Comparison of ENCODE assay signal across 8 mouse cellular contexts in genomic region chr5:117414611-117415010, GRCm38 (mm10). TPM values are rescaled to one million over a fixed set of nuclear protein-coding genes. Genes with fewer than 3 reads are reported as not detected.
DNase-seq lines count a peak whose midpoint lies in the region; ATAC-seq lines count a peak whose summit lies in the region.

No protein-coding gene starts in this region.

- H3K9ac ChIP-seq in kidney, embryonic 16.5 days (replicated peaks; ENCODE audit: low read length), result no peak overlapping the region
- peak overlapping the region; percentile 74 for H3K9ac ChIP-seq in hindbrain, embryonic 11.5 days (ENCODE audit: low read depth, low read length)
- H3K9ac ChIP-seq in midbrain, embryonic 13.5 days (replicated peaks), result peak overlapping the region; percentile 84

- H3K27me3 ChIP-seq in kidney, embryonic 16.5 days (ENCODE audit: insufficient read depth, low read length), result peaks cover 46% of the 10 kb centered on the region
- peaks cover 3% of the 10 kb centered on the region for H3K27me3 ChIP-seq in hindbrain, embryonic 11.5 days (ENCODE audit: control insufficient read depth, insufficient read depth, low read length)
- H3K27me3 ChIP-seq in midbrain, embryonic 13.5 days, result no peaks in the 10 kb centered on the region; the same call in 1 of the 2 replicates

- H3K27ac ChIP-seq in kidney, embryonic 16.5 days (ENCODE audit: low read length), result no peak overlapping the region
- peak overlapping the region; percentile 96 for H3K27ac ChIP-seq in hindbrain, embryonic 11.5 days (ENCODE audit: low read depth, low read length)
- peak overlapping the region; percentile 99 for H3K27ac ChIP-seq in midbrain, embryonic 13.5 days

- no peaks in the 10 kb centered on the region for H3K36me3 ChIP-seq in kidney, embryonic 16.5 days (ENCODE audit: insufficient read depth, low read length)
- H3K36me3 ChIP-seq in hindbrain, embryonic 11.5 days (ENCODE audit: control insufficient read depth, insufficient read depth, low read length), result no peaks in the 10 kb centered on the region
- no peaks in the 10 kb centered on the region for H3K36me3 ChIP-seq in midbrain, embryonic 13.5 days

- H3K4me1 ChIP-seq in kidney, embryonic 16.5 days (ENCODE audit: insufficient read depth, low read length), result peaks cover 17% of the 10 kb centered on the region; the same call in 1 of the 2 replicates
- peaks cover 3% of the 10 kb centered on the region; the same call in 1 of the 2 replicates for H3K4me1 ChIP-seq in hindbrain, embryonic 11.5 days (replicated peaks; ENCODE audit: control insufficient read depth, insufficient read depth, low read length)
- peaks cover 26% of the 10 kb centered on the region for H3K4me1 ChIP-seq in midbrain, embryonic 13.5 days (replicated peaks)

- no peak; the same call in 1 of the 2 replicates for ATAC-seq in kidney, embryonic 16.5 days (ENCODE audit: low FRiP score, low TSS enrichment)
- peak; percentile 23; the same call in 1 of the 2 replicates for ATAC-seq in hindbrain, embryonic 11.5 days (ENCODE audit: low FRiP score)
- ATAC-seq in midbrain, embryonic 13.5 days, result peak; percentile 19; the same call in 1 of the 2 replicates
- ATAC-seq in erythroid progenitor cell, adult 5-6 weeks (replicated peaks; ENCODE audit: low FRiP score, poor library complexity, severe bottlenecking), result no peak
- no peak for ATAC-seq in megakaryocyte, adult 5-6 weeks (ENCODE audit: poor library complexity, severe bottlenecking)
- ATAC-seq in megakaryocyte progenitor cell, adult 5-6 weeks (replicated peaks; ENCODE audit: poor library complexity), result no peak

- peak overlapping the region; percentile 68 for H3K4me3 ChIP-seq in kidney, embryonic 16.5 days (ENCODE audit: low read length)
- H3K4me3 ChIP-seq in hindbrain, embryonic 11.5 days (ENCODE audit: low read depth, low read length), result peak overlapping the region; percentile 59
- H3K4me3 ChIP-seq in midbrain, embryonic 13.5 days (replicated peaks), result peak overlapping the region; percentile 71

- H3K9me3 ChIP-seq in kidney, embryonic 16.5 days (ENCODE audit: low read length), result no peaks in the 10 kb centered on the region
- H3K9me3 ChIP-seq in hindbrain, embryonic 11.5 days (ENCODE audit: control insufficient read depth, low read length), result no peaks in the 10 kb centered on the region
- no peaks in the 10 kb centered on the region for H3K9me3 ChIP-seq in midbrain, embryonic 13.5 days

- H3K4me2 ChIP-seq in kidney, embryonic 16.5 days (replicated peaks; ENCODE audit: low read depth, low read length), result peak overlapping the region; percentile 96
- peak overlapping the region; percentile 91 for H3K4me2 ChIP-seq in hindbrain, embryonic 11.5 days (replicated peaks; ENCODE audit: low read depth, low read length)
- H3K4me2 ChIP-seq in midbrain, embryonic 13.5 days (replicated peaks), result peak overlapping the region; percentile 71

- DNase-seq in kidney, adult 18-20 months, result no peak
- DNase-seq in cerebellum, adult 9-11 months, result peak; percentile 70
- DNase-seq in hindbrain, embryonic 11.5 days (ENCODE audit: low spot score), result peak; percentile 30

- WGBS in kidney, embryonic 16.5 days, result under 1% methylated on average over 10 of the region's 10 CpGs
- WGBS in hindbrain, embryonic 11.5 days, result 3% methylated on average over 10 of the region's 10 CpGs
- under 1% methylated on average over 10 of the region's 10 CpGs for WGBS in midbrain, embryonic 13.5 days

RNA-seq across cellular contexts. Expression of gene Ksr2, which starts 0.8 kb away (rescaled TPM):
- polyA plus RNA-seq in kidney, embryonic 16.5 days (2015; fragmentation: Nextera tagmentation; extraction: Ambion mirVana), result 0.37 and 0.78 TPM in 2 replicates
- 1.6 and 2.9 TPM in 2 replicates for polyA plus RNA-seq in hindbrain, embryonic 11.5 days (2014; fragmentation: Nextera tagmentation; extraction: Ambion mirVana)
- polyA plus RNA-seq in midbrain, embryonic 13.5 days (2015; fragmentation: Nextera tagmentation; extraction: Ambion mirVana), result 5.1 and 6.9 TPM in 2 replicates
- total RNA-seq in erythroid progenitor cell, adult 5-6 weeks (2015; ENCODE audit: low replicate concordance), result under 0.01 and 0.36 TPM in 2 replicates
- not detected in 2 replicates for total RNA-seq in erythroid progenitor cell, adult 5-6 weeks (2017; ENCODE audit: low replicate concordance)
- 0.13 TPM in 1 of 2 replicates, not detected in the other for total RNA-seq in megakaryocyte, adult 5-6 weeks (2015)
- total RNA-seq in megakaryocyte, adult 5-6 weeks (2017), result under 0.01 TPM in 1 of 2 replicates, not detected in the other
- total RNA-seq in megakaryocyte progenitor cell, adult 5-6 weeks (2015), result 0.25 and 0.27 TPM in 2 replicates
- total RNA-seq in megakaryocyte progenitor cell, adult 5-6 weeks (2017), result 0.03 and 0.17 TPM in 2 replicates

RNA-seq across cellular contexts. Expression of gene Rfc5, which starts 25.8 kb away (rescaled TPM):
- polyA plus RNA-seq in kidney, embryonic 16.5 days (2015; fragmentation: Nextera tagmentation; extraction: Ambion mirVana), result 114 and 128 TPM in 2 replicates
- polyA plus RNA-seq in hindbrain, embryonic 11.5 days (2014; fragmentation: Nextera tagmentation; extraction: Ambion mirVana), result 72.1 and 82.9 TPM in 2 replicates
- polyA plus RNA-seq in midbrain, embryonic 13.5 days (2015; fragmentation: Nextera tagmentation; extraction: Ambion mirVana), result 44.6 and 47.8 TPM in 2 replicates
- total RNA-seq in erythroid progenitor cell, adult 5-6 weeks (2015; ENCODE audit: low replicate concordance), result 26.4 and 28.8 TPM in 2 replicates
- 30.8 and 54.1 TPM in 2 replicates for total RNA-seq in erythroid progenitor cell, adult 5-6 weeks (2017; ENCODE audit: low replicate concordance)
- total RNA-seq in megakaryocyte, adult 5-6 weeks (2015), result 29.8 and 50.6 TPM in 2 replicates
- 36.5 and 39.0 TPM in 2 replicates for total RNA-seq in megakaryocyte, adult 5-6 weeks (2017)
- total RNA-seq in megakaryocyte progenitor cell, adult 5-6 weeks (2015), result 53.9 and 61.7 TPM in 2 replicates
- 53.1 and 60.4 TPM in 2 replicates for total RNA-seq in megakaryocyte progenitor cell, adult 5-6 weeks (2017)

RNA-seq across cellular contexts. Expression of gene Wsb2, which starts 57.5 kb away (rescaled TPM):
- 45.7 and 69.7 TPM in 2 replicates for polyA plus RNA-seq in kidney, embryonic 16.5 days (2015; fragmentation: Nextera tagmentation; extraction: Ambion mirVana)
- 88.9 and 98.0 TPM in 2 replicates for polyA plus RNA-seq in hindbrain, embryonic 11.5 days (2014; fragmentation: Nextera tagmentation; extraction: Ambion mirVana)
- 138 and 159 TPM in 2 replicates for polyA plus RNA-seq in midbrain, embryonic 13.5 days (2015; fragmentation: Nextera tagmentation; extraction: Ambion mirVana)
- 6.1 and 13.4 TPM in 2 replicates for total RNA-seq in erythroid progenitor cell, adult 5-6 weeks (2015; ENCODE audit: low replicate concordance)
- total RNA-seq in erythroid progenitor cell, adult 5-6 weeks (2017; ENCODE audit: low replicate concordance), result 3.8 and 7.7 TPM in 2 replicates
- 15.5 and 21.3 TPM in 2 replicates for total RNA-seq in megakaryocyte, adult 5-6 weeks (2015)
- total RNA-seq in megakaryocyte, adult 5-6 weeks (2017), result 28.3 and 36.1 TPM in 2 replicates
- total RNA-seq in megakaryocyte progenitor cell, adult 5-6 weeks (2015), result 8.6 and 8.7 TPM in 2 replicates
- 11.3 and 27.1 TPM in 2 replicates for total RNA-seq in megakaryocyte progenitor cell, adult 5-6 weeks (2017)

Comparison
In these comparisons a context has a peak if more than half of its experiments do, and no peak if none do; other contexts are left out.
1. ATAC-seq: peak in hindbrain, embryonic 11.5 days (single experiment) and midbrain, embryonic 13.5 days (single experiment); none in kidney, embryonic 16.5 days (single experiment), erythroid progenitor cell, adult 5-6 weeks (single experiment), megakaryocyte, adult 5-6 weeks (single experiment) and megakaryocyte progenitor cell, adult 5-6 weeks (single experiment).
2. Peak in every context shown above with its lines, with median percentiles within 50 percentile points of each other: H3K4me2 ChIP-seq and H3K4me3 ChIP-seq.